ENCODE assay signal across 24 mouse cellular contexts in the genomic region with DNA sequence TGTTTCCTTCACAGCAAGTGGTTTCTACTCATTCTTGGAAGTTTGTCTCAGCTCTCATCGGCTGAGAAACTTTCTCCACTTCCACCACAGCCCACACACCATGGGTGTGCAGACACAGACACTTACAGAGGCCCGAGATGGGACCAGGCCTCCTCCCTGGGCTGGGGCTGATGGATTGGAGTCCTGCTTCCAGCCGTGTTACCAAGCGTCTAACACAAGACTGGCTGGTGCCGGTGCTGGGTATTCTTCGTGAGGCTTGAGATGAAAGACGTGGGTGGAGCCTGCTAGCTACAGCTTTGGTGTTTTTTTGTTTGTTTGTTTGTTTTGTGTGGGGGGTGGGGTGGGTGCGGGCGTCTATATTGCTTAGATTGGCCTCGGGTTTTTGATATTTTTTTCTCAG. TPM values are rescaled to one million over a fixed set of nuclear protein-coding genes. Genes with fewer than 3 reads are reported as not detected.
DNase-seq lines count a peak whose midpoint lies in the region; ATAC-seq lines count a peak whose summit lies in the region.
"Had no signal": no experiment of that assay in that cellular context is flagged by ENCODE, and none has a peak within 500 bp of the region (broad histone marks: within the 10 kb centered on the region; RNA-seq: fewer than 3 reads in every experiment).

No protein-coding gene starts in this region.

- peak overlapping the region; percentile 43; the same call in 1 of the 2 replicates for H3K9ac ChIP-seq in hindbrain, embryonic 13.5 days
- H3K9ac ChIP-seq: liver, embryonic 14.5 days had no signal

- H3K4me3 ChIP-seq in hindbrain, embryonic 13.5 days = no peak overlapping the region
- H3K4me3 ChIP-seq in hindbrain, embryonic 10.5 days = no peak overlapping the region

- H3K27ac ChIP-seq in hindbrain, embryonic 13.5 days = no peak overlapping the region
- no peak overlapping the region for H3K27ac ChIP-seq in hindbrain, embryonic 10.5 days
- H3K27ac ChIP-seq: embryonic facial prominence, embryonic 13.5 days; forebrain, embryonic 15.5 days; gastrocnemius, adult 2 months; heart, adult 2 months; heart, embryonic 15.5 days; hindbrain, embryonic 12.5 days; liver, embryonic 14.5 days; midbrain, embryonic 12.5 days had no signal

- 13% methylated on average over 10 of the region's 10 CpGs for WGBS in hindbrain, embryonic 13.5 days
- WGBS in hindbrain, embryonic 10.5 days = 16% methylated on average over 10 of the region's 10 CpGs

- H3K4me2 ChIP-seq in hindbrain, embryonic 13.5 days = no peak overlapping the region; the same call in 1 of the 2 replicates

- DNase-seq in cerebellum, postnatal 25 days = peak; percentile 29 to 44
- DNase-seq in cerebellum, postnatal 36 days = no peak
- DNase-seq in hindbrain, embryonic 10.5 days (ENCODE audit: low spot score) = no peak
- DNase-seq in ES-CJ7 (ENCODE audit: low read depth, low spot score) = peak; percentile 19
- peak; percentile 77 for DNase-seq in induced T-regulatory cell, adult 2 months (ENCODE audit: low read depth)
- no peak for DNase-seq in ovary, postnatal 36 days (ENCODE audit: low spot score)
- DNase-seq: adrenal gland, adult 8-10 months; gastrocnemius, adult 2 months; gastrocnemius, postnatal 36 days; heart, adult 2 months; kidney, adult 11 months; kidney, postnatal 14 days; liver; lung, adult 2 months; lung, postnatal 14 days; thymus, postnatal 36 days had no signal

- ATAC-seq in hindbrain, embryonic 13.5 days (ENCODE audit: low FRiP score) = no peak

- no peaks in the 10 kb centered on the region for H3K36me3 ChIP-seq in hindbrain, embryonic 13.5 days
- no peaks in the 10 kb centered on the region for H3K36me3 ChIP-seq in hindbrain, embryonic 10.5 days
- H3K36me3 ChIP-seq: embryonic facial prominence, embryonic 13.5 days; forebrain, embryonic 10.5 days; forebrain, embryonic 15.5 days; heart, embryonic 15.5 days; hindbrain, embryonic 12.5 days; midbrain, embryonic 12.5 days had no signal

- H3K4me1 ChIP-seq in hindbrain, embryonic 13.5 days (replicated peaks) = peaks cover 26% of the 10 kb centered on the region
- H3K4me1 ChIP-seq in hindbrain, embryonic 10.5 days (replicated peaks) = peaks cover 53% of the 10 kb centered on the region

- no peaks in the 10 kb centered on the region for H3K9me3 ChIP-seq in hindbrain, embryonic 13.5 days
- H3K9me3 ChIP-seq in hindbrain, embryonic 10.5 days = no peaks in the 10 kb centered on the region
- H3K9me3 ChIP-seq: embryonic facial prominence, embryonic 13.5 days; forebrain, embryonic 15.5 days; heart, embryonic 15.5 days; hindbrain, embryonic 12.5 days; midbrain, embryonic 12.5 days had no signal

- peaks cover 41% of the 10 kb centered on the region for H3K27me3 ChIP-seq in hindbrain, embryonic 13.5 days
- peaks cover 45% of the 10 kb centered on the region for H3K27me3 ChIP-seq in hindbrain, embryonic 10.5 days (ENCODE audit: insufficient read depth, poor library complexity, severe bottlenecking)
- H3K27me3 ChIP-seq: heart, embryonic 15.5 days had no signal

RNA-seq across cellular contexts. Expression of a gene that starts 1.4 kb away (rescaled TPM):
- polyA plus RNA-seq in hindbrain, embryonic 13.5 days (2015; fragmentation: Nextera tagmentation; extraction: Ambion mirVana) = 1.6 and 2.3 TPM in 2 replicates
- polyA plus RNA-seq in hindbrain, embryonic 10.5 days (2016; fragmentation: Nextera tagmentation; extraction: Ambion mirVana) = 3.8 and 4.7 TPM in 2 replicates

Comparison
In these comparisons a context has a peak if more than half of its experiments do, and no peak if none do; other contexts are left out.
1. DNase-seq: peak in cerebellum, postnatal 25 days (2 of 2), ES-CJ7 (single experiment) and induced T-regulatory cell, adult 2 months (single experiment); none in cerebellum, postnatal 36 days (0 of 2), hindbrain, embryonic 10.5 days (single experiment) and ovary, postnatal 36 days (single experiment).